ENCODE assay signal across 23 mouse cellular contexts in genomic region chr17:63880009-63880408, GRCm38 (mm10). TPM values are rescaled to one million over a fixed set of nuclear protein-coding genes. Genes with fewer than 3 reads are reported as not detected.
A peak's percentile ranks its signal among the peaks of the same experiment; 100 is the strongest.
DNase-seq lines count a peak whose midpoint lies in the region; ATAC-seq lines count a peak whose summit lies in the region.
"Had no signal": no experiment of that assay in that cellular context is flagged by ENCODE, and none has a peak within 500 bp of the region (broad histone marks: within the 10 kb centered on the region; RNA-seq: fewer than 3 reads in every experiment).

No protein-coding gene starts in this region.

- H3K4me1 ChIP-seq in heart, embryonic 11.5 days (ENCODE audit: control insufficient read depth, insufficient read depth, low read length), result no peaks in the 10 kb centered on the region

- ATAC-seq in heart, embryonic 11.5 days (replicated peaks; ENCODE audit: insufficient number of reproducible peaks, low FRiP score, low TSS enrichment), result no peak
- ATAC-seq: activated CD4-positive, CD25-positive, alpha-beta regulatory T cell, adult 4 months; forebrain, embryonic 14.5 days; forebrain, postnatal 0 days; hindbrain, postnatal 0 days; inflammation-experienced regulatory T-cells, adult 6 months; intestine, postnatal 0 days had no signal

- H3K27ac ChIP-seq in heart, embryonic 11.5 days (ENCODE audit: low read depth, low read length), result no peak overlapping the region
- H3K27ac ChIP-seq: gastrocnemius, adult 2 months; heart, adult 2 months; hindbrain, embryonic 14.5 days; hindbrain, postnatal 0 days had no signal

- H3K4me3 ChIP-seq in heart, embryonic 11.5 days (ENCODE audit: low read depth, low read length), result no peak overlapping the region
- H3K4me3 ChIP-seq: gastrocnemius, adult 2 months; heart, adult 2 months had no signal

- intact Hi-C loops in heart, postnatal 25 days (cut with DNase I), result no loop called here

- no peaks in the 10 kb centered on the region for H3K27me3 ChIP-seq in heart, embryonic 11.5 days (ENCODE audit: control insufficient read depth, insufficient read depth, low read length)

- no peak overlapping the region for H3K4me2 ChIP-seq in heart, embryonic 11.5 days
- H3K4me2 ChIP-seq: hindbrain, embryonic 14.5 days had no signal

- H3K9me3 ChIP-seq in heart, embryonic 11.5 days (replicated peaks; ENCODE audit: control insufficient read depth, low read length), result no peaks in the 10 kb centered on the region

- peak; percentile 18 for DNase-seq in adrenal gland, adult 2 months
- no peak for DNase-seq in adrenal gland, adult 18-20 months (ENCODE audit: low spot score in 2 of 2)
- DNase-seq in heart, adult 11 months, result peak; percentile 93
- DNase-seq in heart, adult 9 months (ENCODE audit: low spot score in 2 of 2), result peak; percentile 10 to 29
- no peak for DNase-seq in heart, postnatal 25 days (ENCODE audit: low spot score)
- DNase-seq in adipocyte (ENCODE audit: low spot score), result peak; percentile 61
- no peak for DNase-seq in layer of hippocampus, adult 9-11 months
- DNase-seq: cerebellum, adult 18-20 months; cerebellum, adult 9-10 months; cerebellum, postnatal 14 days; forebrain, postnatal 0 days; gastrocnemius, adult 2 months; gastrocnemius, postnatal 14 days; heart, postnatal 4 days; kidney, adult 2 months had no signal

- no peaks in the 10 kb centered on the region for H3K36me3 ChIP-seq in heart, embryonic 11.5 days (ENCODE audit: control insufficient read depth, insufficient read depth, low read length)

- 73% methylated on average over 4 of the region's 4 CpGs for WGBS in heart, embryonic 11.5 days (ENCODE audit: insufficient replicate concordance)

- H3K9ac ChIP-seq in heart, embryonic 11.5 days (ENCODE audit: low read depth, low read length), result no peak overlapping the region
- H3K9ac ChIP-seq: forebrain, postnatal 0 days; hindbrain, embryonic 14.5 days had no signal

RNA-seq across cellular contexts. Expression of gene A930002H24Rik, which starts 16.4 kb away (rescaled TPM):
- under 1 TPM in 1 of 2 experiments, not detected in 1; 0.66 TPM for total RNA-seq in adrenal gland, adult 2 months (2021)
- polyA plus RNA-seq in adrenal gland, adult 2 months (2012; rRNA removed), result 1.7 and 2.1 TPM in 2 replicates
- total RNA-seq in adrenal gland, adult 18-20 months (2021), result 1 to 10 TPM in 1 of 2 experiments, not detected in 1; 1.2 TPM
- polyA plus RNA-seq in heart, embryonic 11.5 days (2014; fragmentation: Nextera tagmentation; extraction: Ambion mirVana), result 2.9 and 4.3 TPM in 2 replicates
- not detected for total RNA-seq in heart, postnatal 25 days (2021)
- total RNA-seq: gastrocnemius, adult 2 months; gastrocnemius, postnatal 14 days; heart, adult 2 months had no signal
- polyA plus RNA-seq: activated CD4-positive, CD25-positive, alpha-beta regulatory T cell, adult 4 months; inflammation-experienced regulatory T-cells, adult 6 months had no signal

RNA-seq across cellular contexts. Expression of gene Fer, which starts 17.1 kb away (rescaled TPM):
- 10 to 100 TPM; 17.6 to 18.7 TPM for total RNA-seq in adrenal gland, adult 2 months (2021)
- polyA plus RNA-seq in adrenal gland, adult 2 months (2012; rRNA removed), result 0.83 and 0.85 TPM in 2 replicates
- total RNA-seq in adrenal gland, adult 18-20 months (2021), result 10 to 100 TPM; 16.4 TPM
- 26.6 and 29.4 TPM in 2 replicates for polyA plus RNA-seq in heart, embryonic 11.5 days (2014; fragmentation: Nextera tagmentation; extraction: Ambion mirVana)
- total RNA-seq in heart, postnatal 25 days (2021), result 10 to 100 TPM; 17.4 to 17.9 TPM

Comparison
In these comparisons a context has a peak if more than half of its experiments do, and no peak if none do; other contexts are left out.
1. DNase-seq: peak in adrenal gland, adult 2 months (single experiment), heart, adult 11 months (single experiment), heart, adult 9 months (2 of 2) and adipocyte (single experiment); none in adrenal gland, adult 18-20 months (0 of 2), heart, postnatal 25 days (single experiment) and layer of hippocampus, adult 9-11 months (single experiment).